Mouse (Mus musculus) brain, embryonic 14.5 days (tissue): ENCODE data around the gene Gm11555.
"Not testable (repeated sequence)": the region's sequence is repeated elsewhere in the genome, so short reads cannot be mapped to it uniquely, and the experiment has no call there.

ENCODE experiments used
- CTCF ChIP-seq: fragments of 200-500 bp; IDR thresholded peaks from 2 replicates; pipeline ENCODE4 v1.5.1; 2012; ENCODE audit warnings: inconsistent platforms, mild to moderate bottlenecking, moderate library complexity, borderline replicate concordance; ENCODE audit not compliant: insufficient read depth, insufficient read length; ENCODE audit errors: extremely low read depth
- POLR2A ChIP-seq: fragments of 200-500 bp; IDR thresholded peaks from 2 replicates; pipeline ENCODE4 v1.6.1; 2012; ENCODE audit warnings: mild to moderate bottlenecking, inconsistent platforms, borderline replicate concordance; ENCODE audit not compliant: poor library complexity, insufficient read depth, insufficient read length, severe bottlenecking; ENCODE audit errors: extremely low read depth

- not testable (repeated sequence) for TF ChIP-seq POLR2A, CTCF
Measured at GRCm38 (mm10) chr11:99685235-99685634, 35.2 kb upstream of the Gm11555 start.
